Mouse (Mus musculus) small intestine, adult 2 months (tissue): ENCODE data around the gene Pef1.

Source experiments
- CTCF ChIP-seq: fragments of 200-500 bp; IDR thresholded peaks from 2 replicates; pipeline ENCODE4 v1.5.1; 2012; ENCODE audit warnings: low read depth, mild to moderate bottlenecking, control low read depth, inconsistent platforms, low read length, moderate library complexity, mixed read lengths; ENCODE audit not compliant: insufficient replicate concordance, insufficient read length; ENCODE audit errors: extremely low read depth
- POLR2A ChIP-seq: fragments of 200-500 bp; IDR thresholded peaks from 2 replicates; pipeline ENCODE4 v1.6.1; 2012; ENCODE audit warnings: low read depth, mild to moderate bottlenecking, control low read depth, inconsistent platforms, low read length, moderate library complexity

DNA sequence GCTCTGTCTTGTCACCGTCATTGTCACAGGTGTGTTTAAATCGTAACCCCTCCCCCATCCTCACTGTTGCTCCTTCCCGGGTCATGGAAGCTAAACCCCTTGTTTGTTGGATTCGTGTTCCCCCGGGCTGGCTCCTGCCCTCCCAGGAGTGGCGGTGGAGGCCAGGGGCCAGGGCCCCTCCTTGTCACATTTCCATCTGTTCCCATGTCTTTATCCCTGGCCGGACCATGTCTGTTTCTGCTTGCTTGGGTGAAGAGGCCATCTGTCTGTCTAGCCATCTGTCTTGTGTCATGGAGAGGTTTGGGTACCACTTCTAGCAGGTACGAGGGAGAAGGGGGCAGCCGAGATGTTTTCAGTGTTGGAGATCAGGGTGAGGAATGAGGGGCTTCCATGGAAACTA, 20.1 kb upstream of the Pef1 start:
- no peak for TF ChIP-seq CTCF
- TF ChIP-seq POLR2A: no peak
